Mouse (Mus musculus) forebrain, embryonic 12.5 days (tissue): ENCODE measurements around the gene Tubb5. TPM values are rescaled to one million over a fixed set of nuclear protein-coding genes. Genes with fewer than 3 reads are reported as not detected.

ENCODE experiments used
- ATAC-seq: fragments of 200-750 bp; cut with Nextera tagmentation; 2 replicates; pipeline ENCODE4 v1.8.0; 2017; ENCODE audit warnings: moderate TSS enrichment; ENCODE audit not compliant: low FRiP score
- H3K27ac ChIP-seq: fragments of 300-500 bp; sonication (generic); 2 replicates; pipeline ENCODE4 v1.5.1; 2016; ENCODE audit warnings: mild to moderate bottlenecking
- H3K27me3 ChIP-seq: fragments of 300-500 bp; sonication (generic); 2 replicates; pipeline ENCODE4 v1.6.1; 2016; ENCODE audit warnings: mild to moderate bottlenecking
- H3K36me3 ChIP-seq: fragments of 300-500 bp; sonication (generic); replicated peaks from 2 replicates; pipeline ENCODE4 v1.6.1; 2016; ENCODE audit warnings: mild to moderate bottlenecking
- H3K4me1 ChIP-seq: fragments of 300-500 bp; sonication (generic); 2 replicates; pipeline ENCODE4 v1.6.1; 2016
- H3K4me2 ChIP-seq: fragments of 300-500 bp; sonication (generic); 2 replicates; pipeline ENCODE4 v1.6.1; 2016; ENCODE audit warnings: mild to moderate bottlenecking, moderate library complexity
- H3K4me3 ChIP-seq: fragments of 300-500 bp; sonication (generic); replicated peaks from 2 replicates; pipeline ENCODE4 v1.5.1; 2016; ENCODE audit warnings: mild to moderate bottlenecking
- H3K9ac ChIP-seq: fragments of 300-500 bp; sonication (generic); 2 replicates; pipeline ENCODE4 v1.6.1; 2016; ENCODE audit warnings: mild to moderate bottlenecking
- H3K9me3 ChIP-seq: fragments of 300-500 bp; sonication (generic); 2 replicates; pipeline ENCODE4 v1.6.1; 2016
- WGBS: fragments of 180-500 bp; shearing (Covaris S2); methylation state at CpG from one replicate; pipeline ENCODE4 v1.1.7; 2016; 5-methylcytosine and 5-hydroxymethylcytosine counted together
- polyA plus RNA-seq: library from polyadenylated mRNA; unstranded; fragments of >200 nt; fragmentation: Nextera tagmentation; extraction: Ambion mirVana; gene quantifications from 2 replicates; pipeline ENCODE4 v1.2.1, GENCODE M21; 2016

Gene Tubb5
- polyA plus RNA-seq, 1 experiment from 2014 or later: 1,541 TPM

DNA sequence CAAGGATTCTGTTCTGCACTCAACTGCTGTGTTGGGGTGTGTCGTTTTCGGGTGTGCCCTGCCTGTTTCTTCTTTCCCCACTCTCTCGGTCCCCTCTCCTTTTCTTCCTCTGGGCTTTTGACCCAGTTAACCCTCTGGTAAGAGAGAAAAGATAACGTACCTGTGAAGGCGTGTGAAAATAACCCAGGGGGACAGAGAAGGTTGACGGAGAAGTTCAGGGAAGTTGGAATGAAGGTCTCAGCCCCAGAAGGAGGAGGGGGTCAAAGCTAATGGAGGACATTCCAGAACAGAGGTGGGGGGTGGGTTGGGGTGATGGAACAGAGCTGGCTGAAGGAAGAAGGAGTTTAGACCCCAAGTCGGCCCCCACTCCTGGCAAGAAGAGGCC is 30.8 kb upstream of the Tubb5 start:
- peaks cover 5% of the 10 kb centered on the region; the same call in 1 of the 2 replicates for H3K9me3 ChIP-seq
- H3K4me2 ChIP-seq: peak overlapping the region; percentile 77
- H3K9ac ChIP-seq: peak overlapping the region; percentile 89
- ATAC-seq: no peak
- H3K4me3 ChIP-seq: peak overlapping the region; percentile 73
- no peaks in the 10 kb centered on the region for H3K27me3 ChIP-seq
- peaks cover 74% of the 10 kb centered on the region for H3K4me1 ChIP-seq
- H3K36me3 ChIP-seq: peaks cover 32% of the 10 kb centered on the region
- H3K27ac ChIP-seq: peak overlapping the region; percentile 70; the same call in 1 of the 2 replicates
- WGBS: 7% methylated on average over 7 of the region's 7 CpGs

- H3K4me2 ChIP-seq: peak overlapping the region; percentile 77
- peaks cover 31% of the 10 kb centered on the region for H3K36me3 ChIP-seq
- H3K9ac ChIP-seq: peak overlapping the region; percentile 89
- H3K27me3 ChIP-seq: no peaks in the 10 kb centered on the region
- peaks cover 68% of the 10 kb centered on the region for H3K4me1 ChIP-seq
- 43% methylated on average over 17 of the region's 17 CpGs for WGBS
- H3K27ac ChIP-seq: peak overlapping the region; percentile 97
- ATAC-seq: no peak
- H3K9me3 ChIP-seq: peaks cover 5% of the 10 kb centered on the region; the same call in 1 of the 2 replicates
- H3K4me3 ChIP-seq: peak overlapping the region; percentile 73
Observed at GRCm38 (mm10) chr17:35868165-35868820, 30.2 kb upstream of the Tubb5 start.

DNA sequence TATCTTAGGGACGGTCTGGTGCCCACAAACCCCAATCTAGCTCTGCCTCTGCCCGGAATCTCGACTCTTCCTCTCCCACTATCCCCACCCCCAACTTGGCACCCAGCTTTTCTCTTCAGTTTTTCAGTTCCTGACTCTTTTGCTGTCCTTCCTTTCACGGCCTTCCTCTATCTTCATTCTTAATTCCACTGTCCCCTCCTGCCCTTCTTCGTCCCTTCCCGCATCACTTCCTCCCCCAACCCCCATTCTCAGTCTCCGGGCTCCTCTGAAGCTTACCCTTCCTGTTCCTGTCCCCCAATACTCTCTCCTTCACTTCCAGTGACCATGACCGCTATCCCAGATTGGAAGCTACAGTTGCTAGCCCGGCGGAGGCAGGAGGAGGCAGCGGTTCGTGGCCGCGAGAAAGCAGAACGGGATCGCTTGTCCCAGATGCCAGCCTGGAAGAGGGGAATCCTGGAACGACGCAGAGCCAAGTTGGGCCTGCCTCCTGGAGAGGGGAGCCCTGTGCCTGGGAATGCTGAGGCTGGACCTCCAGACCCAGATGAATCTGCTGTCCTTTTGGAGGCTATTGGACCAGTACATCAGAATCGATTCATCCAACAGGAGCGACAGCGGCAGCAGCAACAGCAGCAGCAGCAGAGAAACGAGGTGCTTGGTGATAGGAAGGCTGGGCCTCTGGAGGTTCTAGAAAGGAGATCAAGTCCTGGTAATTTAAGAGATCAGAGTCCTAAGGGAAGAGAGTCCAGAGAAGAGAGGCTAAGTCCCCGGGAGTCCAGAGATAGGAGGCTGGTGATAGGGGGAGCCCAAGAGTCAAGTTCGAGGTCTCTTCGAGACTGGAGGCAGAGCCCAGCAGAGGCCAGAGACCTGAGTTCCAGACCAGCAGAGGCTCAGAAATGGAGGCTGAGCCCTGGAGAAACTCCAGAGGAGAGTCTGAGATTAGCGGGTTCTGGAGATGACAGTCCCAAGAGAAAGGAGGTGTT is 29.1 kb upstream of the Tubb5 start:
- Histone ChIP-seq H3K27ac (peak overlapping the region; percentile 97), H3K4me2 (peak overlapping the region; percentile 77), H3K27me3 (no peaks in the 10 kb centered on the region), H3K9ac (peak overlapping the region; percentile 89), H3K4me3 (peak overlapping the region; percentile 73), H3K9me3 (peaks cover 5% of the 10 kb centered on the region; the same call in 1 of the 2 replicates), H3K36me3 (peaks cover 26% of the 10 kb centered on the region), H3K4me1 (peaks cover 63% of the 10 kb centered on the region)
- WGBS: 11% methylated on average over 26 of the region's 26 CpGs
- ATAC-seq: no peak

- peak; percentile 45 for ATAC-seq
- Histone ChIP-seq H3K27ac (peak overlapping the region; percentile 97), H3K4me3 (peak overlapping the region; percentile 73), H3K4me1 (peaks cover 63% of the 10 kb centered on the region), H3K9ac (peak overlapping the region; percentile 89), H3K9me3 (peaks cover 4% of the 10 kb centered on the region; the same call in 1 of the 2 replicates), H3K4me2 (peak overlapping the region; percentile 77), H3K36me3 (peaks cover 23% of the 10 kb centered on the region), H3K27me3 (no peaks in the 10 kb centered on the region)
- WGBS: 0% methylated on average over 38 of the region's 38 CpGs
Observed at GRCm38 (mm10) chr17:35866281-35866831, 28.2 kb upstream of the Tubb5 start.

- Histone ChIP-seq H3K9me3 (no peaks in the 10 kb centered on the region), H3K4me1 (peaks cover 64% of the 10 kb centered on the region), H3K36me3 (peaks cover 16% of the 10 kb centered on the region), H3K4me3 (peak within 1 kb of the TSS; percentile 73), H3K27me3 (no peaks in the 10 kb centered on the region), H3K4me2 (peak within 1 kb of the TSS; percentile 77), H3K27ac (peak within 1 kb of the TSS; percentile 97), H3K9ac (peak within 1 kb of the TSS; percentile 89)
- WGBS: under 1% methylated on average over 46 of the region's 48 CpGs
- ATAC-seq: peak; percentile 75
Observed at GRCm38 (mm10) chr17:35865481-35866280, 27.6 kb upstream of the Tubb5 start, which contains the start of gene Ppp1r18. Gene Ppp1r18, plus strand, starts transcription at chr17:35865593.

DNA sequence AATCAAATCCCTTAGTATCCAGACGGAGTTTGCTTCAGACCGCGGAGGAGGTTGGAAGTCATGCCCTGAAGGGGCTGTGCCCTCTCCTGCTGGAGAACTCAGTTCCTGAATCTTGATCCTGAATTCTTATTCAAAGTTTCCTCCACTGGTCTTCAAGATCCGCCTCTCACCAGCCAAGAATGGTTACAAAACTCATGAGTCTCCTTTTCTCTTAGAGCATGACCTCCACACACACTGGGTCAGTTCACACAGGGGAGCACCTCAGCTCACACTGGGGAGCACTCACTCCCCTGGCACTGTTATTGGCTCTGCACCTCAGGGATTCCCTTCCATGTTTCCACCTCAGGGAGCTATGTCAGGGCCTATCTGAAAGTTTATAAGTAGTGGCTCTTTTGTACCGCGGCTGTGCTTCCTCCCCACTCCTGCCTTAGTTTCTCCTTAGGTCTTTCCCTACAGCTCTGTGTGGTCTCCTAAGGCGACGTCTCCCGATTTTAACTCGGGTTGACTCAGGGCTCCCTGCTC is 26.8 kb upstream of the Tubb5 start:
- Histone ChIP-seq H3K4me1 (peaks cover 59% of the 10 kb centered on the region), H3K9ac (peak overlapping the region; percentile 89), H3K27me3 (no peaks in the 10 kb centered on the region), H3K9me3 (no peaks in the 10 kb centered on the region), H3K36me3 (peaks cover 8% of the 10 kb centered on the region; the same call in 1 of the 2 replicates), H3K27ac (peak overlapping the region; percentile 97), H3K4me3 (peak overlapping the region; percentile 73), H3K4me2 (peak overlapping the region; percentile 77)
- no peak for ATAC-seq
- WGBS: 23% methylated on average over 10 of the region's 10 CpGs

- peak within 1 kb of the TSS; percentile 65 for H3K9ac ChIP-seq
- ATAC-seq: peak; percentile 92
- no peaks in the 10 kb centered on the region for H3K9me3 ChIP-seq
- peak within 1 kb of the TSS; percentile 91 for H3K27ac ChIP-seq
- WGBS: under 1% methylated on average over 47 of the region's 47 CpGs
- H3K27me3 ChIP-seq: no peaks in the 10 kb centered on the region
- H3K4me1 ChIP-seq: peaks cover 26% of the 10 kb centered on the region
- H3K36me3 ChIP-seq: peaks cover 20% of the 10 kb centered on the region
- peak within 1 kb of the TSS; percentile 62 for H3K4me2 ChIP-seq
- peak within 1 kb of the TSS; percentile 52 for H3K4me3 ChIP-seq
Observed at GRCm38 (mm10) chr17:35861198-35861857, 23.2 kb upstream of the Tubb5 start, which contains the start of gene Nrm. Gene Nrm, plus strand, starts transcription at chr17:35861318.

DNA sequence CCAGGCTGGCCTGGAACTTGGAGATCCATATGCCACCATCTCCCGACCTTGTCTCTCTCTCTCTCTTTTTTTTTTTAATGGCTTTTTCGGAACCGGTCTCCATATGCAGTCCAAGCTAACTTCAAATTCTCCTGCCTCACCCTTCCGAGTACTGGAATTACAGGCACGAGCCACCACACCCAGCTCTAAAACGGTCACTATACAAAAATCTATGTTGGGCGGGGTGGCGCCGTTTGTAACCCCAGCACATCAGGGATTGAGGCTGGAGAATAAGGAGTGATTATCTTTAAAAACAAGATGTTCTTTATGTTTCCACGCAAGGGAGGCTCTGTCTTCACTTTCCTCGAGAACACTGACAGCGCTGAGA is 22.7 kb upstream of the Tubb5 start:
- Histone ChIP-seq H3K9ac (peak overlapping the region; percentile 65), H3K27ac (peak overlapping the region; percentile 91), H3K36me3 (peaks cover 21% of the 10 kb centered on the region), H3K4me3 (peak overlapping the region; percentile 52), H3K4me1 (peaks cover 26% of the 10 kb centered on the region), H3K27me3 (no peaks in the 10 kb centered on the region), H3K4me2 (peak overlapping the region; percentile 62), H3K9me3 (no peaks in the 10 kb centered on the region)
- 5% methylated on average over 12 of the region's 12 CpGs for WGBS
- peak; percentile 0; the same call in 1 of the 2 replicates for ATAC-seq

DNA sequence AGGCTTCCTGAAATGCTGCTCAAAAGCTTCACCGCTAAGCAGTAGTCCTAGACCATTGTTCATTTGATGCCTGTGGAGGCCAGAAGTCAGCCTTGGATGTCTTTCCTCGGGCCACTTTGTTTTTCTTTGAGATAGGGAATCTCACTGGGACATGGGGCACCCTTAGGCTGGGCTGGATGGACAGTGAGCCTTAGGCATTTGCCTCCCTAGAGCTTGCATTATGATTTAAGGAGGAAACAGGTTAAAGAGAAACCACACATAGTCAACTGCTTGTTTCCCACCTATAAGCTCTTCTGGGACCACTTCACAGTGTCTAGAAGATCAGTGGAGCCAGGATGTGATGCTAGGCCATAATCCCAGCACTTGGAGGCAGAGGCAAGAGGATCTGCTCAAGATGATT is 21.7 kb upstream of the Tubb5 start:
- peaks cover 20% of the 10 kb centered on the region for H3K4me1 ChIP-seq
- H3K9me3 ChIP-seq: no peaks in the 10 kb centered on the region
- no peak overlapping the region for H3K9ac ChIP-seq
- peaks cover 26% of the 10 kb centered on the region for H3K36me3 ChIP-seq
- no peak for ATAC-seq
- H3K4me3 ChIP-seq: no peak overlapping the region
- H3K27me3 ChIP-seq: no peaks in the 10 kb centered on the region
- no peak overlapping the region for H3K4me2 ChIP-seq
- H3K27ac ChIP-seq: no peak overlapping the region
- WGBS: 71% methylated on average over 2 of the region's 2 CpGs

DNA sequence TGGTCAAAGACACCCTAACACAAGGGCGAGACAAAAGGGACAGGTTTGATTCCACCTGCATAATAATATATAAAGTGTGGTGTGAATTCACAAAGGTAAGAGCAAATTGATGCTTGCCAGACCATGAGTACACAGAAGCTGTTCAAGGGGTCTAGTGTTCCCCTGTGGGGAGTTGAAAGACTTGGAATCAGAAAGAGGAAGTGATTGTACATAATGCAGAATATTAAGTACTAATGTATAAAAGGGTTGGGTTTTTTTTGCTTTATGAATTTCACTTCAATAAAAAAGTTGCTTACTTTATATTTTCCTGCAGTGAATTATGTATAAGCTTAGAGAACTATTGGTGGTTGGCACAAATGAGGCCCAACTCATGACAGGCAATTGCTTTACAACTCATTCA is 21.3 kb upstream of the Tubb5 start:
- 96% methylated on average over 1 of the region's 1 CpGs for WGBS

DNA sequence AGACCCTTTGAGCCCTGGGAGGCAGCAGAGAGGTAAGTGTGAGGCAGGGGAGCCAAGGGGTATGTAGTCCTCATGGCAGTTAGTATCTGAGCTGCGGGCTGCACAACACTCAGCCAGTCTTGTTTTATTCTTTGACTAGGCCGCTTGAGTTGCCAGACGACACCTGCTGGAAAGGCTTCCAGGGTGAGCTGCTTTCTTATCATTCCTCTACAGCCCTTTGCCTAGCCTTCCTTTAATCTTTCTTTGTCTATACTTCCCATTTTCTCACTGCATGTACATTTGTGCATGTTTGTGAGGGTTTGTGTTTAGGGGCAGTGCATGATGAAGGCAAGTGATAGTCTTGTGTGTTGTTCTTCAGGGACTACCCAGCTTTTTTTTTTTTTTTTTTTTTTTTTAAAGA is 12.9 kb upstream of the Tubb5 start:
- no peaks in the 10 kb centered on the region for H3K27me3 ChIP-seq
- H3K9ac ChIP-seq: no peak overlapping the region
- peaks cover 92% of the 10 kb centered on the region for H3K36me3 ChIP-seq
- H3K4me2 ChIP-seq: no peak overlapping the region
- WGBS: 82% methylated on average over 3 of the region's 3 CpGs
- no peak overlapping the region for H3K4me3 ChIP-seq
- H3K9me3 ChIP-seq: no peaks in the 10 kb centered on the region
- H3K4me1 ChIP-seq: no peaks in the 10 kb centered on the region
- no peak for ATAC-seq
- no peak overlapping the region for H3K27ac ChIP-seq

More for the DNA sequence above, 21.3 kb upstream of the Tubb5 start:
- no peak overlapping the region for H3K9ac ChIP-seq
- H3K9me3 ChIP-seq: no peaks in the 10 kb centered on the region
- no peak overlapping the region for H3K4me2 ChIP-seq
- peaks cover 15% of the 10 kb centered on the region for H3K4me1 ChIP-seq
- ATAC-seq: no peak
- H3K27me3 ChIP-seq: no peaks in the 10 kb centered on the region
- H3K27ac ChIP-seq: no peak overlapping the region
- no peak overlapping the region for H3K4me3 ChIP-seq
- peaks cover 30% of the 10 kb centered on the region for H3K36me3 ChIP-seq
